Mouse (Mus musculus) testis, adult 2 months (tissue): ENCODE results near the gene Dnah12.

Experiments
- CTCF ChIP-seq: fragments of 200-500 bp; IDR thresholded peaks from 2 replicates; pipeline ENCODE4 v1.5.1; 2012; ENCODE audit warnings: low read depth, mild to moderate bottlenecking, inconsistent platforms, low read length, moderate library complexity; ENCODE audit not compliant: control insufficient read depth, insufficient read depth, insufficient replicate concordance
- POLR2A ChIP-seq: fragments of 200-500 bp; IDR thresholded peaks from 2 replicates; pipeline ENCODE4 v1.6.1; 2012; ENCODE audit warnings: low read depth, mild to moderate bottlenecking, inconsistent platforms, low read length, moderate library complexity; ENCODE audit not compliant: control insufficient read depth

DNA sequence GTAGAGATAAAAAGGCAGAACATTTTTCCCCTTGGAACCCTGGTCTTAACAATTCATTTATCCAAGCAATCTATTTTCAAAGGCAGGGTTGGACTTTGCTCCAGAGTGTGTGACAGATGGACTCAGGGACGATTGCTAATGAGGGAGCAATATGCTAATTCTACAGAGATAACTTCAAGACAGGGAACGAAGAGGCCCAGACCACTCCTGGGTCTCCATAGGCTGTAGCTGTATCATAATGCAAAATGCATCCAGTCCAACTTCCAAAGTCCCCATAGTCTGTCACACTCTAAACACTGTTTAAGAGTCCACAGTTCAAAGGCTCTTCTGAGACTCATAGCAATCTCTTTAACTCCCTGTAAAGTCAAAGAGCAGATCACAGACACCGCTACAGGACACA is 194.2 kb downstream of the Dnah12 start:
- TF ChIP-seq CTCF (no peak), POLR2A (no peak)
